Mouse (Mus musculus) embryonic facial prominence, embryonic 10.5 days (tissue): ENCODE measurements around the gene Foxd2. TPM values are rescaled to one million over a fixed set of nuclear protein-coding genes. Genes with fewer than 3 reads are reported as not detected.

ENCODE experiments used
- DNase-seq: peaks from one replicate; pipeline ENCODE4 v3.0.0-alpha.2; 2017; ENCODE audit warnings: low spot score
- H3K27ac ChIP-seq: fragments of 300-500 bp; sonication (generic); replicated peaks from 2 replicates; pipeline ENCODE4 v1.5.1; 2016; ENCODE audit warnings: mild to moderate bottlenecking
- H3K27me3 ChIP-seq: fragments of 300-500 bp; sonication (generic); replicated peaks from 2 replicates; pipeline ENCODE4 v1.6.1; 2016; ENCODE audit warnings: low read depth, mild to moderate bottlenecking; ENCODE audit not compliant: poor library complexity, severe bottlenecking
- H3K36me3 ChIP-seq: fragments of 300-500 bp; sonication (generic); replicated peaks from 2 replicates; pipeline ENCODE4 v1.6.1; 2016; ENCODE audit warnings: mild to moderate bottlenecking, moderate library complexity
- H3K4me1 ChIP-seq: fragments of 300-500 bp; sonication (generic); 2 replicates; pipeline ENCODE4 v1.6.1; 2016
- H3K4me3 ChIP-seq: fragments of 300-500 bp; sonication (generic); 2 replicates; pipeline ENCODE4 v1.5.1; 2016; ENCODE audit warnings: mild to moderate bottlenecking, moderate library complexity
- H3K9me3 ChIP-seq: fragments of 300-500 bp; sonication (generic); 2 replicates; pipeline ENCODE4 v1.6.1; 2016; ENCODE audit warnings: mild to moderate bottlenecking
- WGBS: fragments of 180-500 bp; shearing (Covaris S2); methylation state at CpG from one replicate; pipeline ENCODE4 v1.1.7; 2016; 5-methylcytosine and 5-hydroxymethylcytosine counted together
- polyA plus RNA-seq: library from polyadenylated mRNA; unstranded; fragments of >200 nt; fragmentation: Nextera tagmentation; extraction: Ambion mirVana; gene quantifications from 2 replicates; pipeline ENCODE4 v1.2.1, GENCODE M21; 2016

Foxd2 gene
- polyA plus RNA-seq, 1 experiment from 2014 or later = 4.8 TPM

- no peaks in the 10 kb centered on the region for H3K9me3 ChIP-seq
- H3K27ac ChIP-seq = no peak overlapping the region
- DNase-seq = no peak
- H3K4me1 ChIP-seq = peaks cover 24% of the 10 kb centered on the region
- 61% methylated on average over 11 of the region's 11 CpGs for WGBS
- no peak overlapping the region for H3K4me3 ChIP-seq
- H3K27me3 ChIP-seq = peaks cover 25% of the 10 kb centered on the region
- no peaks in the 10 kb centered on the region for H3K36me3 ChIP-seq
Observed at GRCm38 (mm10) chr4:114869765-114870490, 38.7 kb downstream of the Foxd2 start.

GRCm38 (mm10) chr4:114863166-114863565 lies 45.5 kb downstream of the Foxd2 start:
- Histone ChIP-seq H3K36me3 (no peaks in the 10 kb centered on the region), H3K9me3 (no peaks in the 10 kb centered on the region), H3K4me1 (peaks cover 30% of the 10 kb centered on the region), H3K27me3 (peaks cover 38% of the 10 kb centered on the region), H3K4me3 (no peak overlapping the region), H3K27ac (no peak overlapping the region)
- DNase-seq = no peak
- 74% methylated on average over 5 of the region's 5 CpGs for WGBS

GRCm38 (mm10) chr4:114858426-114858825 lies 50.2 kb downstream of the Foxd2 start:
- WGBS = 33% methylated on average over 5 of the region's 5 CpGs
- no peak overlapping the region for H3K4me3 ChIP-seq
- DNase-seq = no peak
- peaks cover 37% of the 10 kb centered on the region for H3K27me3 ChIP-seq
- H3K36me3 ChIP-seq = no peaks in the 10 kb centered on the region
- no peak overlapping the region for H3K27ac ChIP-seq
- no peaks in the 10 kb centered on the region for H3K9me3 ChIP-seq
- H3K4me1 ChIP-seq = peaks cover 12% of the 10 kb centered on the region

Other genes with a start within 250 kb of the Foxd2 start
- 0.09 TPM in 1 of 2 replicates, not detected in the other for gene Gm12830, start 87.2 kb downstream of the Foxd2 start, polyA plus RNA-seq
- gene Foxe3, start 17.1 kb upstream of the Foxd2 start, polyA plus RNA-seq = 1.0 and 1.5 TPM in 2 replicates
- gene Cmpk1, start 78.4 kb upstream of the Foxd2 start, polyA plus RNA-seq = 71.8 and 77.6 TPM in 2 replicates
- 19.3 and 20.5 TPM in 2 replicates for gene Stil, start 91.3 kb upstream of the Foxd2 start, polyA plus RNA-seq
- gene Tal1, start 147.6 kb upstream of the Foxd2 start, polyA plus RNA-seq = 1.7 and 1.9 TPM in 2 replicates
- gene Pdzk1ip1, start 179.8 kb upstream of the Foxd2 start, polyA plus RNA-seq = 6.3 and 6.7 TPM in 2 replicates
- gene Cyp4x1, start 225.4 kb upstream of the Foxd2 start, polyA plus RNA-seq = 0.24 and 0.25 TPM in 2 replicates